Mouse (Mus musculus) midbrain, embryonic 10.5 days (tissue): ENCODE data around the gene Gm10073. TPM values are rescaled to one million over a fixed set of nuclear protein-coding genes. Genes with fewer than 3 reads are reported as not detected.
"Not testable (repeated sequence)": the region's sequence is repeated elsewhere in the genome, so short reads cannot be mapped to it uniquely, and the experiment has no call there.

Source experiments
- DNase-seq: peaks from one replicate; pipeline ENCODE4 v3.0.0-alpha.2; 2017; ENCODE audit warnings: low spot score
- H3K27ac ChIP-seq: fragments of 300-500 bp; sonication (generic); replicated peaks from 2 replicates; pipeline ENCODE4 v1.5.1; 2016; ENCODE audit warnings: mild to moderate bottlenecking
- H3K27me3 ChIP-seq: fragments of 300-500 bp; sonication (generic); 2 replicates; pipeline ENCODE4 v1.6.1; 2016; ENCODE audit warnings: low read depth, mild to moderate bottlenecking; ENCODE audit not compliant: poor library complexity, severe bottlenecking
- H3K36me3 ChIP-seq: fragments of 300-500 bp; sonication (generic); 2 replicates; pipeline ENCODE4 v1.6.1; 2016; ENCODE audit warnings: mild to moderate bottlenecking, moderate library complexity
- H3K4me1 ChIP-seq: fragments of 300-500 bp; sonication (generic); 2 replicates; pipeline ENCODE4 v1.6.1; 2016
- H3K4me3 ChIP-seq: fragments of 300-500 bp; sonication (generic); 2 replicates; pipeline ENCODE4 v1.5.1; 2016; ENCODE audit warnings: mild to moderate bottlenecking, moderate library complexity
- H3K9me3 ChIP-seq: fragments of 300-500 bp; sonication (generic); replicated peaks from 2 replicates; pipeline ENCODE4 v1.6.1; 2016; ENCODE audit warnings: mild to moderate bottlenecking
- WGBS: fragments of 180-500 bp; shearing (Covaris S2); methylation state at CpG from one replicate; pipeline ENCODE4 v1.1.7; 2016; 5-methylcytosine and 5-hydroxymethylcytosine counted together
- polyA plus RNA-seq: library from polyadenylated mRNA; unstranded; fragments of >200 nt; fragmentation: Nextera tagmentation; extraction: Ambion mirVana; gene quantifications from 2 replicates; pipeline ENCODE4 v1.2.1, GENCODE M21; 2016

The Gm10073 gene
- 5.7 and 7.1 TPM in 2 replicates for polyA plus RNA-seq

GRCm38 (mm10) chr8:106573168-106573567, at the start of gene Gm10073:
TSS of gene Gm10073 (minus strand) at chr8:106573461.
- H3K4me3 ChIP-seq, result not testable (repeated sequence)

GRCm38 (mm10) chr8:106623016-106623415, 49.8 kb upstream of the Gm10073 start:
- Histone ChIP-seq H3K27me3 (0 out of 2 replicates have a peak, but pooled peaks cover 5% of the 10 kb centered on the region), H3K4me3 (no peak overlapping the region), H3K4me1 (peaks cover 25% of the 10 kb centered on the region), H3K36me3 (no peaks in the 10 kb centered on the region), H3K27ac (no peak overlapping the region), H3K9me3 (no peaks in the 10 kb centered on the region; the same call in 1 of the 2 replicates)
- 80% methylated on average over 5 of the region's 5 CpGs for WGBS
- no peak for DNase-seq

More at GRCm38 (mm10) chr8:106573168-106573567, at the start of gene Gm10073:
- DNase-seq, H3K9me3 ChIP-seq, H3K27me3 ChIP-seq, H3K36me3 ChIP-seq: not testable (repeated sequence)
- WGBS, result 52% methylated on average over 20 of the region's 20 CpGs
- peak within 1 kb of the TSS; percentile 49 for H3K27ac ChIP-seq
- H3K4me1 ChIP-seq, result peaks cover 33% of the 10 kb centered on the region

DNA sequence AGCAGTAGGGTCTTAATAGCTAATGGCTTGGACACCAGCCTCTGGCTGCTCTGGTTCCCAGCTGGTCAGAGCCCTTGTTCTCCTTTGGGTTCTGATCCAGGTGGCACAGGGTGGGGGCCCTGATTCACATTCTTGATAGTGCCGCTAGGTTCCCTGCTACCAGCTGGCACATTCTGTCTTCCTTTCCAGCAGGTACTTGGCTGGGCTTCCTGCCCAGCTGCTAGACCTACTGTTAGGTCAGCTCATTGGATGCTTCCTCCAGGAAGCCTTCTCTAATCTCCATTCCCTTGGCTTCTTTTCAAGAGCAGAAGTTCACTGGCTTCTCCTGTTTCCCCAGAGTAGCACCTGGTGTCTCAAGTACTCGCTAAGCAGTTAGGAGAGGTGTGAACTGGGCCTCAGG, 47.2 kb upstream of the Gm10073 start:
- Histone ChIP-seq H3K27ac (peak overlapping the region; percentile 76; the same call in 1 of the 2 replicates), H3K4me3 (no peak overlapping the region), H3K4me1 (peaks cover 32% of the 10 kb centered on the region), H3K27me3 (peaks cover 11% of the 10 kb centered on the region; the same call in 1 of the 2 replicates), H3K9me3 (no peaks in the 10 kb centered on the region; the same call in 1 of the 2 replicates), H3K36me3 (no peaks in the 10 kb centered on the region)
- 96% methylated on average over 2 of the region's 2 CpGs for WGBS
- DNase-seq, result no peak

DNA sequence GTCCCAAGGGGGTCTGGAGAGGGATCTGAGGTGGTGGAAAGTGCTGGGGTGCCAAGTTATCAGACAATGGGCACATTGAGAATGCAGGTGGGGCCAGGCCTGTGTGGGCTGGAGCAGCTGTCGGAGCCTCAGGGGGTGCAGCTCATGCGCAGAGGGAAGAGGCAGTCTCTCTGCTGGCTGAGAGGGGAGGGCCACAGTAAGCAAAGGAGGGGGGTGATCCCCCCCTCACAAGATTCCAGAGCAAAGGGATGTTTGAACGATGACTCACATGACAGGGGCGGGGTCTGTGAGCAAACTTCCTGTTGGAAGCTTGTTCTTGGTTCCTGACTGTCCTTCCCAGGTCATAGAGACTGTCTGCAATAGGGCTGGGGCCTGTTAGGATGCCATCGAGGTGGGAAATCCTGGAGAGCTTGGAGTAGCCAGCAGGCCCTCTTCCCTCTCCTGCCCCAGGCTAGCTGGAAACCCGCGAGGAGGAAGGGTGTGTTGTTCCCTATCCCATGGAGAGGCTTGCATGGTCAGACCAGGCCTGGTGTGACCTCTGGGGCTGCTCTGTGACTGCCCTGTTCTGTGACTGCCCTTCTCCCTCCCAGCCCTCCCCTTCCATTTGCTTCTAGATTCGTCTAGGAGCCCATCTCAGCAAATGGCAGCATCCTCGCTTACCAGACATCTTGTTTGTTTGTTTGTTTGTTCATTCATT, 46.4 kb upstream of the Gm10073 start:
- peaks cover 11% of the 10 kb centered on the region; the same call in 1 of the 2 replicates for H3K27me3 ChIP-seq
- no peaks in the 10 kb centered on the region for H3K36me3 ChIP-seq
- no peak overlapping the region for H3K4me3 ChIP-seq
- H3K27ac ChIP-seq, result peak overlapping the region; percentile 76
- H3K4me1 ChIP-seq, result peaks cover 34% of the 10 kb centered on the region
- H3K9me3 ChIP-seq, result no peaks in the 10 kb centered on the region; the same call in 1 of the 2 replicates
- peak; percentile 43 for DNase-seq
- 62% methylated on average over 9 of the region's 9 CpGs for WGBS

- 63% methylated on average over 6 of the region's 6 CpGs for WGBS
- no peak overlapping the region for H3K27ac ChIP-seq
- no peak for DNase-seq
- H3K9me3 ChIP-seq, result no peaks in the 10 kb centered on the region
- no peaks in the 10 kb centered on the region for H3K36me3 ChIP-seq
- H3K4me1 ChIP-seq, result peaks cover 35% of the 10 kb centered on the region
- H3K27me3 ChIP-seq, result peaks cover 11% of the 10 kb centered on the region; the same call in 1 of the 2 replicates
- H3K4me3 ChIP-seq, result no peak overlapping the region
These were observed 45.1 kb upstream of the Gm10073 start for GRCm38 (mm10) chr8:106618324-106618723.

GRCm38 (mm10) chr8:106617865-106618264, 44.6 kb upstream of the Gm10073 start:
- Histone ChIP-seq H3K27me3 (peaks cover 11% of the 10 kb centered on the region; the same call in 1 of the 2 replicates), H3K4me3 (no peak overlapping the region), H3K9me3 (no peaks in the 10 kb centered on the region), H3K4me1 (peaks cover 35% of the 10 kb centered on the region), H3K36me3 (no peaks in the 10 kb centered on the region), H3K27ac (no peak overlapping the region; the same call in 1 of the 2 replicates)
- WGBS, result 80% methylated on average over 6 of the region's 6 CpGs
- no peak for DNase-seq

GRCm38 (mm10) chr8:106617196-106617595, 43.9 kb upstream of the Gm10073 start:
- Histone ChIP-seq H3K27ac (peak overlapping the region; percentile 33; the same call in 1 of the 2 replicates), H3K4me3 (no peak overlapping the region), H3K36me3 (no peaks in the 10 kb centered on the region), H3K9me3 (no peaks in the 10 kb centered on the region), H3K27me3 (peaks cover 11% of the 10 kb centered on the region; the same call in 1 of the 2 replicates), H3K4me1 (peaks cover 40% of the 10 kb centered on the region)
- WGBS, result 7% methylated on average over 6 of the region's 6 CpGs
- DNase-seq, result no peak

DNA sequence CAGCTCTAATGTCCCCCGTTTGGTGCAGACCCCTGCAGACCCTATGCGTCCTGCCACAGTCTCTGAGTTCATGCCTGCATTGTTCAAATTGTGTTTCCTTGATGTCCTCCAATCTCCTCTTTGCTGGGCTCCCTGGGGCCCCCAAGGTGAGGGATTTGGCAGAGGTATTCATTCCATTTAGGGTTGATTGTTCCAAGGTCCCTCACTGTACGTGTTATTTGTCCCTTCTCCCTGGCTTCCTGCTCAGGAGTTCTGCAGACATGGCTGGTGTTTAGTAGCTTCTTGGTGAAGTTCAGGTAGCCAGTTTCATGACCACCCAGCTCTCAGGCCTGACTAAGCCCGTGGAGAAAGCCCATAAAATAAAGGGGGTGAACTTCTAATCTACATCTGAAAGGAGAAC, 43.4 kb upstream of the Gm10073 start:
- Histone ChIP-seq H3K27ac (no peak overlapping the region), H3K9me3 (no peaks in the 10 kb centered on the region), H3K4me1 (peaks cover 43% of the 10 kb centered on the region), H3K4me3 (no peak overlapping the region), H3K36me3 (no peaks in the 10 kb centered on the region), H3K27me3 (peaks cover 11% of the 10 kb centered on the region; the same call in 1 of the 2 replicates)
- WGBS, result 41% methylated on average over 4 of the region's 4 CpGs
- DNase-seq, result no peak

- no peaks in the 10 kb centered on the region for H3K36me3 ChIP-seq
- H3K9me3 ChIP-seq, result no peaks in the 10 kb centered on the region
- H3K27me3 ChIP-seq, result peaks cover 15% of the 10 kb centered on the region; the same call in 1 of the 2 replicates
- H3K27ac ChIP-seq, result no peak overlapping the region
- no peak overlapping the region for H3K4me3 ChIP-seq
- 80% methylated on average over 10 of the region's 10 CpGs for WGBS
- no peak for DNase-seq
- H3K4me1 ChIP-seq, result peaks cover 40% of the 10 kb centered on the region
These were observed 42.5 kb upstream of the Gm10073 start for GRCm38 (mm10) chr8:106615661-106616299.

DNA sequence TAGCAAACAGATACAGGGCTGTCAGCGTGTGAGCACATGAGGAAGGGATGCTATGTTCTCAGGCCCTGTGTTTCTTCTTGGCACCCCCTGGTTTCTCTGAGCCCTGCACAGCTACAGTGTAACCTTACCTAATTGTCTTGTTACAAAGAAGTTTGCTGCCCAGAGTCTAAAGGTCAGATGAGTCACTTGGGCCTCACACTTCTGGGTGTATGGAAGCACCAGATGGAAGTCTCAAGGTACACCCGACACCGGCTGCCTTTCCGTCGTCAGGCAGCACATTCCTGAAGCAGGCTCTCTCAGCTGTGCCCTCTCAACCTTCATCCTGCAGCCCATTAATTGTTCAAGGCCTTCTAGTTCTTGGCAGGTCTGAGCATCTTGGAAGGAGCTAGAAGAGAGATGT, 41.4 kb upstream of the Gm10073 start:
- Histone ChIP-seq H3K9me3 (no peaks in the 10 kb centered on the region), H3K27me3 (peaks cover 22% of the 10 kb centered on the region; the same call in 1 of the 2 replicates), H3K27ac (no peak overlapping the region; the same call in 1 of the 2 replicates), H3K4me1 (peaks cover 35% of the 10 kb centered on the region), H3K36me3 (no peaks in the 10 kb centered on the region), H3K4me3 (no peak overlapping the region)
- WGBS, result 65% methylated on average over 5 of the region's 5 CpGs
- no peak for DNase-seq

GRCm38 (mm10) chr8:106612047-106612446, 38.8 kb upstream of the Gm10073 start:
- DNase-seq, result no peak
- WGBS, result 67% methylated on average over 3 of the region's 3 CpGs
- H3K27me3 ChIP-seq, result peaks cover 24% of the 10 kb centered on the region
- no peaks in the 10 kb centered on the region for H3K36me3 ChIP-seq
- H3K9me3 ChIP-seq, result no peaks in the 10 kb centered on the region
- no peak overlapping the region for H3K4me3 ChIP-seq
- no peak overlapping the region; the same call in 1 of the 2 replicates for H3K27ac ChIP-seq
- H3K4me1 ChIP-seq, result peaks cover 16% of the 10 kb centered on the region

DNA sequence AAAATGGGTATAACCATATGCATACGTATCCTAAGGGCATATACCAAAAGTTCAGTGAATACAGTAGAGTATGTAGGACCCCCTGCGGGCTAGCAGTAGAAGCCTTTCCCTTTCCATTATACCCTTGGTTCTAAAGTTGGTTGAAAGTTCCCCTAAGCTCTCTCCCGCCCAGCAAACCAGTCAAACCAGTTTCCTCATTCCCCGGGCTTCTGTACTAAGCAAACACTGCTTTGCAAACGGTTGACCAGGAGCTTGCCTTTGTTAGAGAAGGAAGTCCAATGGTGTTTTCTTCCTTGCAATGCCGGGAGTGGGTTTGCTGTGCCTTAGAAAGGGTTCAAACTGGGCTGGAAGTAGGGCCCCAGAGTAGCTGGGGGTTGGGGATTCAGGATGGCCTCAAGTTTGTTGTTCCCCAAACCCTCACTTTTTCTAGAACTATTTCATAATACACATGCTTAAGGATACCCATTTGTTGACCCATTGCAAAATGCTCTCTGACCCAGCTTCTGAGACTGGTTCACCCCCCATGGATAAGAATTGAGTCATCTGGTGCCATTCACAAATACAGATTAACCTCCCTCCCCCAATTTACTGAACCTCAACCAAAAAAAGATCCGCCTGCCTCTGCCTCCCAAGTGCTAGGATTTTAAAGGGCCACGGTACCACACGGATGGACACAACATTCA, 37.8 kb upstream of the Gm10073 start:
- Histone ChIP-seq H3K27me3 (peaks cover 28% of the 10 kb centered on the region), H3K36me3 (no peaks in the 10 kb centered on the region), H3K4me1 (peaks cover 11% of the 10 kb centered on the region), H3K27ac (no peak overlapping the region), H3K4me3 (no peak overlapping the region), H3K9me3 (no peaks in the 10 kb centered on the region)
- WGBS, result 65% methylated on average over 9 of the region's 9 CpGs
- no peak for DNase-seq
